Mouse (Mus musculus) CD8-positive naive resting alpha-beta T cell, adult 2 months (primary cell): ENCODE measurements around the gene Swt1.
A peak's percentile ranks its signal among the peaks of the same experiment; 100 is the strongest.
"Not testable (repeated sequence)": the region's sequence is repeated elsewhere in the genome, so short reads cannot be mapped to it uniquely, and the experiment has no call there.

Experiments used
- DNase-seq, 2 experiments: peaks; one replicate each; pipeline ENCODE4 v3.0.0; 2022; ENCODE audit warnings: low read depth in 2 of 2, low spot score in 2 of 2

Gene Swt1

DNA sequence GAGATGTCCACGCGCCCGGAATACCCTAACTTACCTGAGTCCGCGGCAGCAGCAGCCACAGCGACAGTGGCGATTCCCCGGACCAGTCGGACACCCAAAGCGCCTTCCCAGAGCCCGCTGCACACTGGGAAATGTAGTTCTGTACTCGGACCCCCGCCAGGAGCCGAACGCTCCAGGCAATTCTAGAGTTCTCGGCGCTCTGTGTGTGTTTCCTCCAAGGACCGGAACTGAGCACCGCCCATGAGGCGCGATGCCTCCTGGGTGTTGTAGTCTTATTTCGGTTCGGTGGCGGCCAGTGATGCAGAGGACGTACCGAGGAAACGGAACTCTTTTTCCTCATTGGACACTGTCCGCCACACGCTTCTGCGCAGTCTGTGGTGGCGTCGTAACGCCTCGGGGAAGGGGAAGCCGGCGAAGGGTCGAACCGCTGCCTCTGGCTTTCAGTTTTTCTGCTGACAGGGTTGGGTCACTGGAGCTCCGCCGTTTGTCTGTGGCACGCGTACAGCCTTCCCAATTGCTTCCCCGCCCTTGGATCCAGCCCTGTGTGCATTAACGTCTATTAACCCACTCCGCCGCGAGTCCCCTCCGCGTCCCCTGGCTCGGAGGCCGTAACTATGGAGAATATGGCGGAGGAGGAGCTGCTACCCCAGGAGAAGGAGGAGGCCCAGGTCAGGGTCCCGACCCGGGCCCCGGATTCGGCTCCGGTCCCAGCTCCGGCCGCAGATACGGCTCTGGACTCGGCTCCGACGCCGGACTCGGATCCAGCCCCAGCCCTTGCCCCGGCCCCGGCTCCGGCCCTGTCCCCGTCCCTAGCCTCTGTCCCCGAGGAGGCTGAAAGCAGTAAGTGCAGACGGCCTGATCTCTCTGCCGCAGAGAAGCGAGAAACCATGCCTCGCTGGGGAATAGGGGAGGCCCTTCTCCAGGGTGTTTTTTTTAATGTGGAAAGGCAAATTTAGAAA is at the start of gene Swt1, which contains the start of gene Trmt1l:
Gene Swt1 (minus strand): TSS at position 193 of the 959 bp plus-strand sequence.
Gene Trmt1l (plus strand): TSS at position 280 of the 959 bp plus-strand sequence.
- peak; percentile 87 to 92 for DNase-seq

GRCm38 (mm10) chr1:151472386-151472785 is 44.1 kb upstream of the Swt1 start:
- DNase-seq: not testable (repeated sequence)

DNA sequence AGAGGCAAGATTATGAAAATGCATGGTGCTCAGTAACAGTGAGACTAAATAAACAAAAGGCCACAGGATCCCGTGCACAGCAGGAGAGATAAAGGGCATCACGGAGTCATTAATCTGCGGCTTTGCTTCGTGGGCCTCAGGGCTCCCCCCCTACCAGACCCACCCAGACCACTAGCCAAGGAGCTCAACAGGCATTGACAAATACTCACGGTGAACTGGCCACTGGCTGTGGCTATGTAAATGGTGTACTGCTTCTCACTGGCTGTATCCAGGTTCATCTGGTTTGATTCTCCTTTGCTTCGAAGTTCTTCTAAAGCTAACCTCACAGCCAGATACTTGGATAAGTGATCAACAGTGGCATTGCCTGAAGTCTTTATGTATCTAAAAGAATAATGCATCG is 43.2 kb upstream of the Swt1 start:
- no peak for DNase-seq

DNA sequence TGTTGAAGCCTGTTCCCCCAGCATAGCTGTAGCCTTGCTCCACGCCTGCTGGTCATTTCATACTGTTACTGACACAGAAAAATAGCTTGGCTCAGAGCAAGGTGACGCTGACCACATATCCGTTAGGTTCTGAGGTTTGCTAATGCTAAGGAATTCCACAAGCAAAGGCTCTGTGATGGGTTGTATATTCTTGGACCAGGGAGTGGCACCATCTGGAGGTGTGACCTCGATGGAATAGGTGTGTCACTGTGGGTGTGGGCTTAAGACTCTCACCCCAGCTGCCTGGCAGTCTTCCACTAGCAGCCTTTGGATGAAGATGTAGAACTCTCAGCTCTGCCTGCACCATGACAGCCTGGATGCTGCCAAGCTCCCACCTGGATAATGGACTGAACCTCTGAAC is 38.3 kb upstream of the Swt1 start:
- no peak for DNase-seq

DNA sequence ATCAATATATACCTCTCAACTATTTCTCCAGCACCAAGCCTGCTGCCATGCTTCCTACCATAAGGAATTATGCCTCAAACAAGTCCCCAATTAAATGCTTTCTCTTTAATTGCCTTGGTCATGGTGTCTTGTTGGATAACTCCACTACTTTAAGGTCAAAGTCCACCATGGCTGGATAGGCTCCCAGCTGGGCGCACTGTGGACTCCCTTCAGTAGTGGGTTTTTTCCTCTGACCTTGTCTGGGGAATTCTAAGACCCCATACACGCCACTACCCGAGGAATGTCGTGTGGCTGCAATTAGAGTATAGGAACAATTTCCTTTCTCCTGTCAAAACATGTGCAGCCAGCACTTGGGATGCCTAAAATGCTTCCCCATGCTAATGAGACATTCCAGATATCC is 36.7 kb upstream of the Swt1 start:
- no peak for DNase-seq

DNA sequence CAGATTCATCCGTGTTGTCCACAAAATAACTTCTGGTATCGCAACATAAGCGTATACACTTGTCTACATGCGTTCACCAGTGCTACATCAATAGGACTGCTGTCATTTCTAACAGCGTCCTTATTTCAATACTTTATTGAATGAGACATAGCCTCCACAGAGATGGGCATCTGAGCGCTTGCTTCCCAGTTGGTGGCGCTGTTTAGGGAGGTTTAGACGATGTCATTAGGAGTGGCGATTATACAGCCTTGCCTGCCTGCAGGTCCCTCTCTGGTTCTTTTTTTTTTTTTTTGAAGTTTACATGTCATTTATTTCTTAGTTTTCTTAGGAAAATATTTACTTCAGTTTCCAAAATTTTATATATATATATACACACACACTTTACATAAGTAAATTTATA is 33.0 kb upstream of the Swt1 start:
- DNase-seq: no peak

DNA sequence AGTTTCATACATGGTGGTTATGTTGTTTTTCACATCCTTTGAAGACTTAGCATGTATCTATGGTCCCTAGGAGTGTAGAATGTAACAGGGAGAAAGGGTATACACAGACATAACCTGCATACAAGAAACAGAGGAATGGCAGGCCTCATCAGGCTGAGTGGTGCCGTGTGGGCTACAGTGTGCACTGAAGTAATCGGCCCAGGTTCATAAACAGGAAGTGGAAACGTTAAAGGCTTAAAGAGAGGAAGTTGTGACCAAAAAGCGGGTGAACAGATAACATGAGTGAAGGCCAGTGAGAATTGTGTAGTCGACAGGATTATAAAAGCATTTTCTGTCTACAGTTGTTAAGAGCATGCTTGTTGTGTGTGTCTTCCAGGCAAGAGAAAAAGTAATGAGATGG is 28.8 kb upstream of the Swt1 start:
- peak; percentile 10 to 31 for DNase-seq

DNA sequence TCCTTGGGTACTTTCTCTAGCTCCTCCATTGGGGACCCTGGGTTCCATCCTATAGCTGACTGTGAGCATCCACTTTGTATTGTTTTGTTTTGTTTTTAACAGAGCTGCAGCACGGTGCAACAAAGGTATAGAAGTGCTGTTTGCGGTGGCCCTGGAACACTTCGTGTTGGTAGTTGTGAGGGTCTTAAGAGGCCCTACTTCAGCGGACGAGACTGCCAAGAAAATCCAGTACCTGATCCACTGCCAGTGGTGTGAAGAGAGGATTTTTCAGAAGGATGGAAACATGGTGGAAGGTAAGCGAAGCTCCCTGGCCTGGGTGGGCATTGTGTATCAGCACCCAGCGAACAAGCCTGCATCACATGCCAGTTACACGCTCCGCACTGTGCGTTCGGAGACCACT is 23.7 kb upstream of the Swt1 start:
- no peak for DNase-seq

DNA sequence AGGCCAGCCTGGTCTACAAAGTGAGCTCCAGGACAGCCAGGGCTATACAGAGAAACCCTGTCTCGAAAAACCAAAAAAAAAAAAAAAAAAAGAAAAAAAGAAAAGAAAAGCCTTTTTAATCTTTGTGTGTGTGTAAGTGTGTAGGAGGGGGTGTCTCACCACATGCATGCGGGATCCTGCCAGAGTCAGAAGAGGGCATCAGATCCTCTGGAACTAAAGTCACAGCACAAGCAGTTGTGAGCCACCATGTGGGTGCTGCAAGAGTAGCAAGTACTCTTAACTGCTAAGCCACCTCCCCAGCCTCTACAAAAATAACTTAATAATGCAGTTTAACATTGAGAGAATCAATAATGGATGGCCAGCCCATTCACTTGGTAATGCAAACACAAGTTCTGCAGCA is 22.6 kb upstream of the Swt1 start:
- no peak for DNase-seq

DNA sequence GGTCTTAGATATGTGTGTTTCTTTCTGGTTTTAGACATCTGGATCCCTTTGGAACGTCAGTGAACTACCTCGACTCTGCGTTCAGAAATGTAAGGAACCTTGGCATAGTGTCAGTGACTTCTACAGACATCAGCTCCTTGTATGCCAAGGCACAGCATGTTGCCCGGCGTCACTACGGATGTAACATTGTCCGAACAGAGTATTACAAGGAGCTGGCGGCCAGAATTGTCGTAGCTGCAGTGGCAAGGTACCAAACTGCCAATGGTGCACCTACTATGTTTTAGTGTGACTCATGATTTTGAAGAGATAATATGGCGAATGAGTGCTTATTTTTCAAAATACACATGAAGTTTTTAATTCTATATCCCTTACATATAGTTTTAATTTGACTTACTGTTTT is 21.6 kb upstream of the Swt1 start:
- DNase-seq: no peak

DNA sequence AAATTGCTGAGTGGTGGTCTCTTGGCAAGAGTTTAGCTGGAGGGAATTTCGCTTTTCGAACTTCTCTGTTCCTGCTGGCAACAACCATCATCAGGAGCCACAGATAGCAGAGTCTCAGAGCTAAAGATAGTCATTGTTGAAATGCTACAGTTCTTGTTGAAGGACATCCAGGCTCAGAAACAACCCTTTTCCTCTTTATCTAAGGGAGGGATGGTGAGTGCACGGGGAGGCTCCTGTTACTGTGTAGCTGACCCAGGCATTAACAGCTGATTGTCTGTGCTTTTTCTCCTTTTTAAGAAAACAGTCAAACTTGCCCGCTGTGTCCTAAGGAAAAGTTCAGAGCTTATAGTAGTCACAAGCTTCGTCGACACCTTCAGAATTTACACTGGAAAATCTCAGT is 7.2 kb upstream of the Swt1 start:
- DNase-seq: no peak

DNA sequence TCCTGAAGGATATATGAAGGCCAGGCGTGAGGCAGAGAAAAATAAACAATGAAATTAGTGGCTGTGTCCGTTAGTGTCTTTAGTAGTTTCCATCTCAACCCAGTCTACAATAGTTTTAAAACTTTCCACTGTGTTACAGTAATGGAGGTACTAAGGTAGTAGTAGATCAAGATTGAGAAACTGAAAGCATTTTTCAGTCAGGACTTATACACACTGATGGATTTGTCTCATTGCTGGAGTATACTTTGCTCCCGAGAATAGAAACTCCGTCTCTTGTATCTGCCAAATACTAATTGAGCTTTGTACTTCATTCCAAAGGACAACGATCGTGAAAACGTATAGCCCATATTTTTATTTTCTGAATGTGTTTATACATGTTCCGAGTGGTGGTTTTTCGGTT is 1.1 kb upstream of the Swt1 start:
- no peak for DNase-seq

DNA sequence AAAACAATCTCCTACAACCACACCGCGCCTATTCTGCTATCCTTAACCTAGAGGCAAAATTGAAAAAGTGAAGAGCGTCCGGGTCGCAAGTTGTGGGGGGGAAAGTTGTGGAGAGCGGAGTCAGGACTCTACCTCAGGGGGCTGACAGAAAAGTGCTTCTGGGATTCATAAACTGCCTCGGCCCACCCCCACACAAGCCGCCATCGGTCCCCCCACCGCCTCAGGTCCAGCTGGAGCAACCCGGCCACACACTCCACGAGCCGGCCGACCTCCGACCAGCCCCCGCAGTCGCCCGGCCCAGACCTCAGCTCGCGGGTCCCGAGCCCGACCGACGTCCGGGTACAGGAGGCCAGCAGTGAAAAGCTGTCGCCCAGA is 380 bp downstream of the Swt1 start:
- DNase-seq: no peak

DNA sequence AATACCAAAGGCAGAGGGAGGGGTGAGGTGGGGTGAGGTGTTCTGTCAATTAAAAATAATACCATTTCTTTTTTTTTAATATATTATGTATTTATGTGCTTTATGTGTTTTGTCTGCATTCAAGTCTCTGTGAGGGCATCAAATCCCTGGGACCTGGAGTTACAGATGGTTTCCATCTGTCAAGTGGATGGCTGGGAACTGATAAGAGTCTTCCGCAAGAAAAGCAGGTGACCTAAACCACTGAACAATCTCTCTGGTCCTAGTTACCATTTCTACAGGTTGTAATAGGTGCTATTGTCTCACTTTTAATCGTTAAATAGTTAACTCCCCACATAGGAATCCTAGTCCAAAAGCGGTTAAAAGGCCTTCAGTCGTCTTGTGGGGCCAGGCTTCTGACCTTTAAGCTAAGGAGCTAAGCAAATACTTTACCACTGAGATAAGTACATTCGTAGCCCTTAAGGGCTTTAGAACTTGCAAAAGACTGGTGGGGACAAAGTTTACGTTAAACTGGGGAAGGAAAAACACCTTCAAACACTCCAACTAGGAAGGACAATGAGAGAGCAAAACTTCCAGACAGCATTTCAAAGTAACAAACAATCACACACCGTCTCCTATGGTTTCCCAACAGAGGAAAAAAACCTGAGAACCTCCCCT is 1.2 kb downstream of the Swt1 start:
- no peak for DNase-seq

- DNase-seq: no peak
These were observed 6.1 kb downstream of the Swt1 start for GRCm38 (mm10) chr1:151422178-151422577.

DNA sequence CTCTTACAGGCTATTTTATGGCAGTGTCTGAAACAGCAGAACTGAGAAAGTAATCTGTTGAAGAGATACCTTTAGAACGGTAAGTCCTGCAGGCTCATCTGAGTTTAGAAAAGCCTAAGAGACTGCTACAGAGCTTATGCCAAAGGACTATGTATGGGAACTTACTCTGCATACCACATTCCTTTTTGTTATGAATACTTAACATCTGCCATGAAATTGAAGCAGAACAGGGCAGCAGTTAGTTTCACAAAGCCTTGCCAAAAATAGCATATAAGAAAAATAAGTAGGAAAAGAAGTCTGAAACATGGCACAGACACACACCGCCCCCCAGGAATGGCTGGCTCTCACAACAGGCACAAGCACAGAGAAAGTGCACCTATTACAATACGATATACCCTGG is 18.4 kb downstream of the Swt1 start:
- DNase-seq: no peak

DNA sequence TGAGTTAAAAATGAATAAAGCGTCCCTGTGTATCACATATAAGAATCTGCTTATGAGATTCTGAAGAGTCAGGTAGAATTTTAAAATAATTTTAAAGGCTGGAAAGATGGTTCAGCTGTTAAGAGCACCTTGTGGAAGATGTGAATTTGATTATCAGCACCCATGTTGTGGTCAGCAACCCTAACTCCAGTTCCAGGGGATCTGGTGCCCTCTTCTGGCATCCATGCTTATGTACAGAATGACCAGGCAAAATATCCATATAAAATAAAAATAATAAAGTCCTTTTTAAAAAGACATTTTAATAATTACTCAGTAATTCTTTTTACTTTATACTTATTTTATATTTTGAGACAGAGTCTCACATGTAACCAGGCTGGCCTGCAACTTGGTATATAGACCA is 38.2 kb downstream of the Swt1 start:
- DNase-seq: no peak

- DNase-seq: no peak
These were observed 50.9 kb downstream of the Swt1 start for GRCm38 (mm10) chr1:151377353-151377752.

GRCm38 (mm10) chr1:151372823-151373222 is 55.4 kb downstream of the Swt1 start:
- DNase-seq: no peak

DNA sequence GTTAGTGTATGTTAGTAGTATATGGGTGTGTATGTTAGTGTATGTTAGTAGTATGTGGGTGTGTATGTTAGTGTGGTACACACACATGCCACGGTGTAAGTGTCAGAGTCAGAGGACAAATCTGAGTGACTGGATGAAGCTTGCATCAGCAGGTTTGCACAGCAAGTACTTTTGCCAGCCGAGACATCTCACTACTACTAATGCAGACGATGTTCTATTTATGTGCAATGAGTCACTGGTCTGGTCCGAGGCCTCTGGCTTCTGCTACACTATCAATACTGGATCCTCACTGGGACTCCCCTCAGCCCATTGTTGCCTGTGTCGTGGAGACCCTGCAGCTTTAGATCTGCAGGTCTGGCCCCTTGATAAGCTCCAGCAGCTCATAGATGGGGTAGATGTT is 56.7 kb downstream of the Swt1 start:
- no peak for DNase-seq

DNA sequence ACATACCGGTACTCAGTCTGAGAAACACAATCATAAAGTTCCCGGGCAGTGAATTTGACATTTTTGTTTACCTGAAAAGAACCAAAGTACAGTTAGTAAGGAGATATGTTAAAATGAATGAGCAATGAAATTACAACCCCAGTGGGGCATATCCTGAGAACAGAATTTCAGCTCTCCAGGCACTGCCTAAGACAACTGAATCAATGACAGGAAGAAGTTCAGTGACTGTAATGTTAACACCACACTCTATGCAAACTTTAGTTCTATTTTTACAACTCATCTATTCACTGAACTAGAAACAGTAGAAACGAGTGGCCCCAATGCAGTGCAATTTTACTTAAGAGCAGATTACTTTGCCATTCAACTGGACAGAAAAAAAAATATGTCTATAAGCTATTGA is 57.7 kb downstream of the Swt1 start:
- no peak for DNase-seq

GRCm38 (mm10) chr1:151368444-151368843 is 59.8 kb downstream of the Swt1 start:
- no peak for DNase-seq
